Mouse (Mus musculus) left cerebral cortex, postnatal 36 days (tissue): Measurements from ENCODE around the gene Gpatch1. TPM values are rescaled to one million over a fixed set of nuclear protein-coding genes. Genes with fewer than 3 reads are reported as not detected.
"Not testable (repeated sequence)": the region's sequence is repeated elsewhere in the genome, so short reads cannot be mapped to it uniquely, and the experiment has no call there.

Source experiments
- DNase-seq, 2 experiments: peaks; one replicate each; pipeline ENCODE4 v3.0.0; 2021 to 2022; ENCODE audit warnings: low spot score in 2 of 2, mixed read lengths in 1 of 2
- intact Hi-C: fragments of 180-260 bp; cut with DNase I; formaldehyde crosslinking; loops from one replicate; pipeline ENCODE4 v1.15.1; 2025
- total RNA-seq, 2 experiments: library from RNA; stranded (reverse); gene quantifications; 2 replicates each; pipeline ENCODE4 v1.2.3; 2021

The Gpatch1 gene
- total RNA-seq, 2 experiments from 2014 or later = 22.2 to 28.9 TPM

DNA sequence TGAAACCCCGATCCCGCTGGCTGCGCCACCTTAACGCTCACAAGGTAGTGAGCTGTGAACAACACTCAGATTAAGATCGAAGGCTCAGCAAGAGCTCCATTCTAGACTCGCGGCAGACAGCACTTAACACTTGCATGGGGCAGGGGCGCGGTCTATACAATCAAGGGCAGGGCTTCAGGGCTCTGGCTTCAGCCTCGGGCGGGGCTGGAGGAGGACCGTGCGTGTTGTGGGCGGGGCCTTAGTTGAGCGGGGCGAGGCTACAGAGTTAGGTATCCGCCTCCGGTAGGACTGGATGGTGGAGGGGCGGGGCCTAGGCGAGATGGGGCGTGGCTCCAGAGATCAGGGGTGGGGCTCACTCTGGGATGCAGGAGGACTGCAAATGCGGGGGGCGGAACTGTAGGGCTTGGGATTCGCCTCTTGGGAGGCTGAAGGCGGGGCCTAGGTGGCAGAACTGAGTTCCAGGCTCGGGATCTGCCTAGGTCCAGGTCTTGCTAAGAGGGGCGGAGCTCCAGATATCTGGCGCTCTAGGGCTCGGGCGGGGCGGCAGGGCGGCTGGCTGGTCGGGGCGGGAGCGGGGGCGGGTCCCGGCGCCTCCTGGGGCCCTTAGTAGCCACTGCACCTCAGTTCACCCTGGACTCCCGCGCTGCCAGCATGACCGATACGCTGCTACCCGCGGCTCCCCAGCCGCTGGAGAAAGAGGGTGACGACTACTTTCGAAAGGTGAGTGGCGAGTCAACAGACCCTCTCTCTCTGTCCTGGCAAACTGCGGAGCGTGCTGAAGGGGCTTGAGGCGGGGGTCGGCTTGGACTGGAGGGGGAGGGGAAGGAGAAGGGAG, 15.7 kb upstream of the Gpatch1 start, which contains the start of gene Rhpn2:
Rhpn2 (plus strand) TSS at position 479 of the 835 bp plus-strand sequence.
- intact Hi-C loops = loop anchor here (5.0 to 10.0 kb wide), 2 partner anchors 53 to 221 kb away; partner anchors contain the start of gene Nudt19

DNA sequence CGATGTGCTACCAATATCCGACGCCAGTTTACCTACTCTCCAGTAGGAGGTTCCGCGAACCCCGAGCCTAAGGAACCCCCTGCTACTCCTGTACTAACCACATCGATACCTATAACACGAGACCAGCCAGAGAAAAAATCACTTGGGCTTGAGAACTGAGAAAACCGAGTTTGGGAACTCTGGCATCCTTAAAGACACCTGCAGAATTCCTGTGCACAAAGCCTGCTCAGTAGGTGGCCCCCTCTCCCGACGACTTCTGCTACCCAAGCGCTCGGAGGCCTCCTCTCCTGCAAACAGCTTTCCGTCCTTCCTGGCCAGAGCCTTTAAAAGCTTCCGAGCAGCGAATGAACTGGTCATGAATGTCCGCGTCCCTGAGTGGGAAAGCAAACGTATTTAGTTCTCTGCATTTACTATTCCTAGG, 15.0 kb upstream of the Gpatch1 start:
- intact Hi-C loops = loop anchor here (5.0 to 10.0 kb wide), 2 partner anchors 54 to 222 kb away; partner anchors contain the start of gene Nudt19
- DNase-seq = peak in 1 of 2 experiments; percentile 59

More for the DNA sequence above, 15.7 kb upstream of the Gpatch1 start, which contains the start of gene Rhpn2:
- DNase-seq = peak; percentile 98

DNA sequence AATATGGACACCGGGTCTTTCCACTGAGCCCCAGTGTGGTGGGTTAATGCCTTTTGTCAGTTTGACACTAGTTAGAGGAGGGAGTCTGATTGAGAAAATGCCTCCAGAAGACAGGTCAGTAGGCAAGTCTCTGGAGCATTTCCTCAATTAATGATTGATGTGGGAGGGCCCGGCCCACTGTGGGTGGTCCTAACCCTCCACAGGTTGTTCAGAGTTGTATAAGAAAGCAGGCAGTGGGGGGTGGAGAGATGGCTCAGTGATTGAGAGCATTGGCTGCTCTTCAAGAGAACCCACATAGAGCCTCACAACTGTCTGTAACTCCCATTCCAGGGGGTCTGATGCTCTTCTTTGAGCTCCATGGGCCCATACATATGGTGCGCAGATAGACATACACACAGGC, 13.3 kb upstream of the Gpatch1 start:
- intact Hi-C loops = loop anchor here (5.0 to 10.0 kb wide), 2 partner anchors 56 to 223 kb away; partner anchors contain the start of gene Nudt19
- no peak for DNase-seq

DNA sequence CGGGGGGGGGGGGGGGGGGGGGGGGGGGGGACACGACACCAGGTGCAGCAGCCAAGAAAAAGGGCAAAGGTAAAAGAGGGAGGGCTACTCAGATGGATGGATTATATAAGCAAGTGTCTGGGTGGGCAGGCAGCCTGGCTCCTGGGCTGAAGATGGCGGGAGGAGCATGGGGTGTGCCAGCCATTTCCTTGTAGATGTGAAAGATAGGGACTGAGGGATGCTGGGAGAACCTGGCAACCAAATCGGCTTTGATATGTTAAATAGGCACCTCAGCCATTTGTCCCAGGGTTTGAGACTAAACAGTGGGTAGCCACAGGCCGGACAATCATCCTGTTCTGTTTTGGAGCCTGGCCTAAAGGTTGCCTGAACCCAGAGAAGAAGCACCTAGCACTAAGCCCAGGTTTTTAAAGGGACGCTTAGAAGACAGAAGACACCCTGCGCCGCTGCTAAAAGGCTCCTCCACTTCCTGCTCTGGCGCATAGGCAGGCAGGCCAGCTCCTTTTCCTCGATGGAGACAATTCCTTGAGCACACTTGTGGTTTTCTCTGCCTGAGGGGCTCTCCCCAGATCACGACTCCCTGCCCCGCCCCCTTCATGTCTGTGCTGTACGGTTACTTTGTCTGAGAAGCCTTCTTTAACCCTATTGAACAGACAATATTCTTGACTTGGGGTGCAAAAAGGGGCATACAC, 4.6 kb upstream of the Gpatch1 start:
- intact Hi-C loops = no loop called here
- DNase-seq = no peak

DNA sequence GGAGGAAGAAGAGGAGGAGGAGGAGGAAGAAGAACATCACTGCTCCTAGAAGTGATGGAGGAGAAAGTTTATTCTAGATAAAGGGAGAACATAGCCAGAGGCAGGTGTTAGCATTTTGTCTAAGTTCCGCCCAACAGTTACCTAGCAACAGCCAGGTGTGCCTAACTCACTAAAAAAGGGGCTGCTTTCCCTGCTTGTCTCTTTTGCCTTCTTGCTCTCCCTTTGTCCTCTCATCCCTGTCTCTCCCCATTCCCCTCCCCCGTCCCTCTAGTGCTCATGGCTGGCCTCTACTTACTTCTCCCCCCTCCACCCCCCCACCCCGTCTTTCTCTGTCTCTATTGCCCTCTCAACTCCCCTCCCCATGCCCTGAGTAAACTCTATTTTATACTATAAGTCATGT, 3.9 kb upstream of the Gpatch1 start:
- intact Hi-C loops = no loop called here

DNA sequence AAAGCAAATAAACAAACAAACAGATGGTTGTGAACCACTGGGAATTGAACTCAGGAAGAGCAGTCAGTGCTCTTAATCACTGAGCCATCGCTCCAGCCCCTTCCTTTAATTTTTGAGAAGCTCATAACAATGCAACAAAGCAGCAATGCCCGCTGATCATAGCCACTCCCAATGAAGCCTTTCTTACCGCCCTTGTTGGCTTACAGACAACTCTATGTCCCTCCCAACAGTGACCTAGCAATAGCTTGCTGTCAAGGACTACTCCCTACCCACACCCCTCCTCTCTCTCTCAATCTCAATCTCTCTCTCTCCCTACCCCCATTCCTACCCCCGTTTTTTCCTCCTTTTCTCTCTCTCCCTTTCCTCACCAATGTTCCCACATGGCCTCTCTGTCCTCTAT, 1.5 kb upstream of the Gpatch1 start:
- DNase-seq = no peak
- intact Hi-C loops = loop anchor here (5.0 kb wide), 1 partner anchor 73 kb away; no protein-coding TSS in a partner anchor

More for the DNA sequence above, 3.9 kb upstream of the Gpatch1 start:
- no peak for DNase-seq

DNA sequence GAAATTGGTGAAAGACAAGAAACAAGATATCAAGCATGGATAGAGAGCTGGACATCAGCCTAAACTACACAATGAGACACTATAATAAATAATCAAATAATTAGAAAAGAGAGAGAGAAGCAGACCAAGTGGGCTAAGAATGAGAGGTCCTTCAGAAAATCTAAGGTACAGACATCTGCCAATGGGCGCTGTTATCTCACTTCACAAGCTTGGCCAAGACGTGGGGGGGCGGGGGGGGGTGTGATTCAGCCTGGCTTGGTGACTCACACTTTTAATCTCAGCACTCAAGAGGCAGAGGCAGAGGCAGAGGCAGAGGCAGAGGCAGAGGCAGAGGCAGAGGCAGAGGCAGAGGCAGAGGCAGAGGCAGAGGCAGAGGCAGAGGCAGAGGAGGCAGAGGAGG, 981 bp upstream of the Gpatch1 start:
- intact Hi-C loops = loop anchor here (5.0 kb wide), 1 partner anchor 73 kb away; no protein-coding TSS in a partner anchor
- DNase-seq = not testable (repeated sequence)

DNA sequence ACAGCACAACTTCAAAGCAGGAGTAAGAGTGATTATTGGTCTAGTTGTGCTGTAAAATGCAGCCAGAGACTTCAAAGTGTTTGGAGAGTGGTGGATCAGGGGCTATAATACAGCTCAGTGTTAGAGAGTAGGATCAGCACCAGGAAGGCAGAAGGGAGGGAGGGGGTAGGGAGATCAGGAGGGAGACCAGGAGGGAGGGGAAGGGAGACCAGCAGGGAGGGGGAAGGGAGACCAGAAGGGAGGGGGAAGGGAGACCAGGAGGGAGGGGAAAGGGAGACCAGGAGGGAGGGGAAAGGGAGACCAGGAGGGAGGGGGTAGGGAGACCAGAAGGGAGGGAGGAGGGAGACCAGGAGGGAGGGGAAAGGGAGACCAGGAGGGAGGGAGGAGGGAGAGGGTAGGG, 4.1 kb downstream of the Gpatch1 start:
- DNase-seq = no peak

DNA sequence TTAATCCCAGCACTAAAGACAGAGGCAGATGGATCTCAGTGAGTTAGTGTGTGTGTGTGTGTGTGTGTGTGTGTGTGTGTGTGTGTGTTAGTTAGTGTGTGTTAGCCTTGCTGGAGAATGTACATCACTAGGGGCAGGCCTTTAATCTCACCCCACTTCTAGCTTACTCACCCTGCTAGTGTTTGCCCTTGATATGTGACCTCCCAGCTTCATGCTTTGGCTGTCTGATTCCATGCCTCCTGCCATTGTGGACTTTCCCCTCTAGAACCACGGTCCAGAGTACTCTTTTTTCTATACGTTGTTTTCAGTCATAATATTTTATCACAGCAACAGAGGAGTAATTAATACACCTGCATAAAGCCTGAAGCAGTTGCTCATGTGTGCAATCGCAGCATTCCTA, 7.0 kb downstream of the Gpatch1 start:
- DNase-seq = no peak
- intact Hi-C loops = no loop called here

More for the DNA sequence above, 4.1 kb downstream of the Gpatch1 start:
- intact Hi-C loops = no loop called here

DNA sequence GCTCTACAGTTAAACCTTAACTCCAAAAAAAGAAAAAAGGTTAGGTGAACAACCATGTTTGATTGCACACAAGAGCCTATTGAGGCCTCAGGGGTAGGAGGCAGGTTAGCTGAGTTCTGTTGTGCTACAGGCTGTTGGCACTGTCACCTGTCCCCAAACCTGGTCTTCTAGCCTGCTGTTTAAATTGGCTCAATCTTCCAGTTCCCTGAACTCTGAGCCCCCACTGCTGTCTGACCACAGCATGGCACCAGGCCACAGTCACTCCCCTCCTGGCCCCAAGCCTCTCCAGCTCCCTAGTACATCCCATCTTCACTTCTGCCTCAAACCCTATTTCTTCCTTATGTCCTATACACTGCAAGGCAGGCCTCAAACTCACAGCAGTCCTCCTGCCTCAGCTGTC, 17.4 kb downstream of the Gpatch1 start:
- intact Hi-C loops = no loop called here
- DNase-seq = no peak

DNA sequence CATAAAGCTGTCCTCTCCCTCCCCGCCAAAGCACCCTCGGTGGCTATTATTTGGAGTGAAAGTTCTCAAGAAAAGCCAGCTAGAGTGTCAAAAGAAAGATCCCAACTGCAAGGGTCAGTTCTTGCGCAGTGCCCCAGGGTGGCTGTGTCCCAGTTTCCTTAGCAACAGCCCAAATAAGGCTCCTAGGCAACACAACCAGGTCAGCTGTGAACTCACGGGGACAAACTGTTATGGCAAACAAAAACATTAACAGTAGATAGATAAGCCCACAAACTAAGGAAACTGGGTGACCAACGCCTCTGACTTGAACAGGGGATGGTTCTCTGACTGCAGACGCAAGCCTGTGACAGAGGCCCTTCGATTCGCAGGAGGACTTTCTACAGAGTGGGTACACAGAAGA, 18.6 kb downstream of the Gpatch1 start:
- no peak for DNase-seq
- intact Hi-C loops = no loop called here

DNA sequence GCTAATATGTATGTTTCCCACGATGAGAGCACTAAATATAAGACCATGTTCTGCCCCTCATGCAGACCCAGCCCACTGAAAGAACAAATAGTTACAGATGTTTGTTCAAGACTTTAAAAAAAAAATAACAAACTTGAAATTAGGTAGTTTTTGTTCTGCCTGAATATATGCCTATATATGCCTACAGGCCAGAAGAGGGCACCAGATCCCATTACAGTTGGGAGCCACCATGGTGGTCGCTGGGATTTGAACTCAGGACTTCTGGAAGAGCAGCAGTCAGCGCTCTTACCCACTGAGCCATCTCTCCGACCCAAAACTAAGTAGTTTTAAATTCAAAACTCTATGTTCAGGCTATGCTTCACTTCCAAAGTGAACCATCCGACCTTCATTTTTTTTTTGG, 20.4 kb downstream of the Gpatch1 start:
- intact Hi-C loops = no loop called here
- DNase-seq = no peak

DNA sequence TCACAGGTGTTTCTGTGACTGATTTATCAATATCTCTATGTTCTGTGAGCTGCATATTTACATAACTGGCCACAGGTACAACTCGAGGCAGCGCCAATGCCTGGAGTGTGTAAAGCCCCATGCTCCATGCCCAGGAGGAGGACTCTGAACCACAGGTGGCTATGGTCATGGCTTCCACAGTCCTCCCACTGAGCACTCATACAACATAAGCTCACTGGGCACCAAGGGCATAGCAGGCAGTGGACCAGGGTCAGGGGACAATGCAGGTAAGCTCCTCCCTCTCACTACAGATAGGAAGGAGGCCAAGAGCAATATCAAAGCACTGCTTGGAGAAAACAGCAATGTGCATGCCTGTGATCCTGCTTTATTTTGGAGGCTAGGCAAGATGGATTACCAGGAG, 22.6 kb downstream of the Gpatch1 start:
- intact Hi-C loops = no loop called here
- DNase-seq = no peak

DNA sequence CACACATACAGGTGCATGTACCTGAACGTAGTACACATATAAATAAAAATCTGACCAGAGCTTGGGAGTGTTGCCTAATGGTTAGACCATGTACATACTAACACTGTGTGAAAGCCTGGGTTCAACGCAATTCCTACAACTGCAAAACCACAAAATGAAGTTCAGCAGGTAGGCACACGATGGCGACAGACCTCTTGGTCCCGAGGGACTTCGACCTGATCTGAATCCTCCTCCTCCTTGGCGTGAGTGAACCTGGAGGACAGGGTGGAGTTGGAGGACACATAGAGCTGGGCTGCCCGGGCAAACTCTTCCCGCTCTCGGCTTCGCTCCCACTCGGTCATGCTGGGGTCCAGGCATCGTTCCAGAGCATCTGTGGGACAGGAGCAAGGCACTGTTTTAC, 24.8 kb downstream of the Gpatch1 start:
- no peak for DNase-seq
- intact Hi-C loops = no loop called here

DNA sequence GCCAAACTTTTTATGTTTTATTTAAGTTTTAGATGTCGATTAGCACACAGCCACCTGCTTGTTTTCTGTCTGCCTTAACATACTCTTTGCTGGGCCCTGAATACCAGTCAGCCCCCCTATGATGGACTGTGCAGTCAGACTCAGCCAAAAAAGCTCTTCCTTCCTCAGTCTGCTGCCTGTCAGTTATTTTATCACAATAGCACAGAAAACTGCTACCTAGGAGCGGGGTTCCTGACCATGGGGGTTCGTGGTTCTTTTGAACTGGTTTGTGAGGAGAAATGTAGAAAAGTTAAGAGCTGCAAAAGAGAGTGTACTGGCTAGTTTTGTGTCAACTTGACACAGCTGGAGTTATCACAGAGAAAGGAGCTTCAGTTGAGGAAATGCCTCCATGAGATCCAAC, 39.3 kb downstream of the Gpatch1 start:
- intact Hi-C loops = no loop called here
- no peak for DNase-seq

DNA sequence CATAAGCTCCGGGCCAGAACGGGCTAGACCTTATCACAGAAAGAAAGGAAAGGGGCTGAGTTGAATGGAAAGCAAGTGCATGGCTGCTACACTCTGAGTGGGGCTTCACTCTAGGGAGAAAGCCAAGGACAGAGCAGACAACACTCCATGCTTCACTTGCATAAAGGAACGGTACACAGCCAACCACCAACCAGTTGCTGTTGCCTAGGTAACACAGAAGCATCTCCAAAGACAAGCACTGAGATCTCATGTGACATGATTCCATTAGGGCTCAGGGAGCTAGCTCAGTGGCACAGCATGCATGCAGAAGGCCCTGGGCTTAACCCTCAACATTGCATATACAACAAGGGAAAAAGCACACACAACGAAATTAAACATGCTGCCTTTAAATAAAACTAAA, 40.8 kb downstream of the Gpatch1 start:
- no peak for DNase-seq
- intact Hi-C loops = no loop called here

DNA sequence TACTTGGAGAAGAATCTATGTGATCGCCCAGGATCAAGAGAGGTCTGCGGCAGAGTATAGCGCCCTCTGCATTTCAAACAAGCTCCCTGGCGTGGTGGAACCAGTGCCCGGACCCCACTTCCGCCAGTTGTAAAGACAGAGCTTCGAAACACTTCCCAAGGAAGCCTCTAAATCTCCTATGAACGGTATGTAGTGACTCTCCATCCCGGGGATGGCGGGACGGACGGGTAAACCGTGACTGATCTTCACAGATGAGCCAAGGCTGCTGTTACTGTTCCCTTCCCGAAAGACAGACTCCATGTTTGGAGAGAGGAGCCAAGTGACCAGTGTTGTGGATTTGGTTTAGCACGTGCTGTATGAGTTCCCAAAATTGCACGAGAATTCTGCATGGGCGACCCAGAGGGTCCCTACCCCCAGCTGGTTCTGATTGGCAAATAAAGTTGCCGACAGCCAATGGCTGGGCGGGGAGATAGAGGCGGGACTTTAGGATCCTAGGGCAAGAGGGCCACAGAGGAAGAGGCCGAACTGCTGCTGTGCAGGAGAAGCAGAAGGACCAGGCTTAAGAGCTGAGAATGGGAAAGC, 48.7 kb downstream of the Gpatch1 start:
- DNase-seq = no peak
- intact Hi-C loops = loop anchor here (2.0 to 10.0 kb wide), 2 partner anchors 93 to 595 kb away; no protein-coding TSS in a partner anchor

DNA sequence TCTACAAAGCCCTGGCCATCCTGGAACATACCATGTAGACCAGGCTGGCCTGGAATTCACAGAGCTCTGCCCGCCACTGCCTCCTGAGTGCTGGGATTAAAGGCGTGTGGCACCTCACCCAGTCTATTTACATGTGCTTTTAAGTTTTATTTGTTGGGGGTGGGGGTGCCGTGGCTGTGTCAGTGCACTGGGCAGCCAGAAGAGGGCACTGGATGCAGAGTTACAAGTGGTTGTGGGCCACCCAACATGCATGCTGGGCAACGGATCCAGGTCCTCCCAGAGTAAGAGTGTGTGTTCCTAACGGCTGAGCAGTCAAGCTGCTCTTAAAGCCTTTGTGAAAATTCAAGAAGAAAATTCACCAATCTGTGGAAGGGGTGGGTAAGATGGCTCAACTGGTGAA, 50.4 kb downstream of the Gpatch1 start:
- no peak for DNase-seq
- intact Hi-C loops = loop anchor here (2.0 to 10.0 kb wide), 2 partner anchors 91 to 593 kb away; no protein-coding TSS in a partner anchor

DNA sequence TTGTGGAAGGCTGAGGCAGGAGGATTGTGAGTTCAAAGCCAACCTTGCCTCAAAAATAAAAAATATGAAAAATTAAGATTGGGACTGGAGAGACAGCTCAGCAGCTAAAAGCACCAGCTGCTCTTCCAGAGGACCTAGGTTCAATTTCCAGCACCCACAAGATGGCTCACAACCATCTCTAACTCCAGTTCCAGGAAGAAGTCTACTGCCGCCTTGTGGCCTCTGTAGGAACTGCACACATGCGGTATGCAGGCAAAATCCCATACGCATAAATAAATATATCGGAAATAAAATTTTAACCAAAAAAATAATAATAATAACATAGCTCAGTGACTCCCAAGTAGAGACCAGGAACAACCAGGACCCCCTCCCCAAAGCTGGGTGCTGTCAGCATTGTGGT, 51.6 kb downstream of the Gpatch1 start:
- intact Hi-C loops = loop anchor here (10.0 kb wide), 1 partner anchor 592 kb away; no protein-coding TSS in a partner anchor
- DNase-seq = no peak

DNA sequence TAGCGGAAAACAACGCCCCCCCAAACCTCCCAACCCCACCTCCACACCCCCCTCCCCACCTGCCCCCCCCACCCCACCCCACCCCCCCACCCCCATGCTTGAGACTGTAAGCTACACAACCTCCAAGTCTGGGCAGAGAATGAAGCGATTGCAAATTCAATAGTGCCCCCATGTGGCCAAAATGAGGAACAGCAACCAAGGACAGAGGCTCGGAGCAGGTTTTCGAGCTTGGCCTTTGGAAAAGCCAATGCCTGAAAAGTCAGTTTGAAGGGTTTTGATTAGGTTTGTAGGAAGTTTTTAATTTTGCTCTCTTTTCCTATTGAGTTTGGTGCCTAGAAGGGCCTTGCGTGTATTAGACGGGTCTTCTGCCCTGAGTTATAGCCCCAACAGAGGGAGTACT, 53.5 kb downstream of the Gpatch1 start:
- intact Hi-C loops = loop anchor here (5.0 to 10.0 kb wide), 2 partner anchors 237 to 590 kb away; no protein-coding TSS in a partner anchor
- peak; percentile 31 to 47 for DNase-seq
